Mouse (Mus musculus) ES-E14 (cell line): ENCODE measurements around the gene Amigo1. TPM values are rescaled to one million over a fixed set of nuclear protein-coding genes. Genes with fewer than 3 reads are reported as not detected.

ENCODE experiments used
- DNase-seq: peaks from one replicate; pipeline ENCODE4 v3.0.0-alpha.2; 2013; ENCODE audit warnings: low read depth, low spot score
- H3K27ac ChIP-seq: 2 replicates; pipeline ENCODE4 v1.5.1; 2012; ENCODE audit warnings: low read depth, mild to moderate bottlenecking, low read length, moderate library complexity, mixed read lengths; ENCODE audit not compliant: poor library complexity, insufficient read depth, severe bottlenecking
- H3K36me3 ChIP-seq: 2 replicates; pipeline ENCODE4 v1.6.1; 2012; ENCODE audit warnings: mild to moderate bottlenecking, low read length, moderate library complexity, mixed read lengths; ENCODE audit not compliant: control insufficient read depth, poor library complexity, insufficient read depth, severe bottlenecking
- H3K4me1 ChIP-seq, 2 experiments: fragments of 150-350 bp in 1 of 2; sonication (generic) in 1 of 2; 2 replicates each; pipeline ENCODE4 v1.6.1; 2012; ENCODE audit warnings: low read length in 2 of 2, mild to moderate bottlenecking in 1 of 2, mixed read lengths in 1 of 2; ENCODE audit not compliant: control insufficient read depth in 2 of 2, insufficient read depth in 2 of 2, poor library complexity in 1 of 2
- H3K4me3 ChIP-seq, 2 experiments: fragments of 150-350 bp in 1 of 2; sonication (generic) in 1 of 2; 2 replicates each; pipeline ENCODE4 v1.5.1; 2012; ENCODE audit warnings: low read length in 2 of 2, low read depth in 1 of 2, mild to moderate bottlenecking in 1 of 2, mixed read lengths in 1 of 2; ENCODE audit not compliant: insufficient read depth in 1 of 2, poor library complexity in 1 of 2, severe bottlenecking in 1 of 2
- H3K9ac ChIP-seq: 2 replicates; pipeline ENCODE4 v1.6.1; 2012; ENCODE audit warnings: low read depth, mild to moderate bottlenecking, low read length, mixed read lengths; ENCODE audit not compliant: poor library complexity, insufficient read depth, severe bottlenecking
- H3K9me3 ChIP-seq: fragments of 150-350 bp; sonication (generic); 2 replicates; pipeline ENCODE4 v1.6.1; 2012; ENCODE audit warnings: low read depth, mild to moderate bottlenecking, low read length; ENCODE audit not compliant: control insufficient read depth, insufficient read depth
- CHD2 ChIP-seq: IDR thresholded peaks from 2 replicates; pipeline ENCODE4 v1.6.1; 2014; ENCODE audit warnings: mild to moderate bottlenecking, low read depth, low read length, inconsistent platforms
- HCFC1 ChIP-seq: IDR thresholded peaks from 2 replicates; pipeline ENCODE4 v1.6.1; 2012; ENCODE audit warnings: low read length, inconsistent platforms, borderline replicate concordance; ENCODE audit not compliant: insufficient read depth
- MAFK ChIP-seq: IDR thresholded peaks from 2 replicates; pipeline ENCODE4 v1.6.1; 2014; ENCODE audit warnings: mild to moderate bottlenecking, low read depth, low read length, inconsistent platforms; ENCODE audit not compliant: insufficient read depth
- ZC3H11A ChIP-seq: IDR thresholded peaks from 2 replicates; pipeline ENCODE4 v1.6.1; 2012; ENCODE audit warnings: low read depth, mild to moderate bottlenecking, inconsistent platforms, low read length, borderline replicate concordance
- ZNF384 ChIP-seq: IDR thresholded peaks from 2 replicates; pipeline ENCODE4 v1.6.1; 2012; ENCODE audit warnings: low read depth, low read length, inconsistent platforms
- in situ Hi-C, 2 experiments: fragments of 600-800 bp; cut with MboI; formaldehyde crosslinking; loops; one replicate each; pipeline ENCODE4 v1.15.1; 2025; ENCODE audit warnings: low sequenced_read_pairs in 2 of 2, inconsistent platforms in 1 of 2; ENCODE audit not compliant: unreplicated experiment in 2 of 2
- total RNA-seq: library from RNA; depleted of rRNA; stranded (reverse); fragments of 300-350 nt; gene quantifications from 2 replicates; pipeline ENCODE4 v1.2.3, GENCODE M21; 2012

Gene Amigo1
- total RNA-seq, 1 experiment = 2.1 TPM

DNA sequence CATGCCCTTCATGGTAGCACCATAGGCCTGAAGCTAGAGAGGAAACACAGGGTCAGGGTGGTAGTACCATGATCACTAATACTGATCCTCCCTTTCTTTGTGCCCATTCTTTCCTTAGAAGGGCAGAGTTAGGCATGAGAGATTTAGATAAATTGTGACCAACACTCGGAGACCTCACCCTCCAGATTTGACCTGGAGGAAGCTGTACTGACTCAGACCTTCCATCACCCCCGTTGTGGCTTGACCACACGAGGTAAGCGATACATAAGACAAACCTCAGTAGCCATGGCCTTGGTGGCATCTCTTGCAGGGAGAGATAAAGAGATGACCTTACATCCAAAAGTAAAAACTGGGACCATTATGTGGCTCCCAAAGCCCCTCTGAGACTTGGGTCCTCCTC, 9.2 kb downstream of the Amigo1 start:
- Histone ChIP-seq H3K36me3 (no peaks in the 10 kb centered on the region), H3K4me1 (peaks cover 2 to 10% of the 10 kb centered on the region in 2 experiments; a peak in 3 of 4 replicates), H3K27ac (no peak overlapping the region), H3K9me3 (no peaks in the 10 kb centered on the region), H3K4me3 (no peak overlapping the region), H3K9ac (no peak overlapping the region)
- in situ Hi-C loops = no loop called here
- no peak for DNase-seq
- TF ChIP-seq ZC3H11A = no peak
- TF ChIP-seq HCFC1 = no peak
- no peak for TF ChIP-seq CHD2
- no peak for TF ChIP-seq MAFK
- no peak for TF ChIP-seq ZNF384

DNA sequence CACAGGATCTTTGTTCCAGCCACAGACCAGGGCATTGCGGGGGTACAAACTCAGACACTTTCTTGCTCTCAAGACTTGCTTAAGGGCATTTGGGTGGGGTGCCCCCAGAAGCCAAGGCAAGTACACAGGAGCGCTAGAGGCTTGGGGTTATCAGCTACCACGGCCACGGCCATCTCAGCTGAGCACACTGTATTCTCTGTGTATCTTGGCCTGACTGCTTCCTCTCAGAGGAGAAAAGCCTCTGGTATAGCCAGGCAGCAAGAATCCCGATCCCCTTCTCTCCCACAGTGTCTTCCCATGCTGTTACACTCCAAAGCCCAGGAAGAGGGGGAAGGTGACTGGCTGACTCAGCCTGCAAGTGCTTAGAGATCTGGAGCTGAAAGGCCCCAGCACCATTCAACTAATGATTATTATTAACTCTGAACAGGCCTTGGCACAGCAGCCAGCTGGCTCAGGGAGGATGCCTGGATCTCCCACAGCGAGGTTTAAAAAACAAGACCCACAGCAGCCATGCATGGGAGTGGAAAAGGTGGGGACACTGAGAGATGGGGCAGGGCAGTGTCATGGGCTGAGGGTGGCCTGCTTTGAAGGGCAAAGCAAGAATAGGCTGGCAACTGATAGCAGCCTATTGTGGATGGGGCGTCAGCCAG, 9.9 kb downstream of the Amigo1 start:
- no peak overlapping the region for H3K9ac ChIP-seq
- TF ChIP-seq ZNF384 (no peak), ZC3H11A (no peak), HCFC1 (no peak), CHD2 (no peak), MAFK (no peak)
- H3K36me3 ChIP-seq = no peaks in the 10 kb centered on the region
- DNase-seq = no peak
- peaks cover 2 to 10% of the 10 kb centered on the region in 2 experiments; a peak in 3 of 4 replicates for H3K4me1 ChIP-seq
- in situ Hi-C loops = no loop called here
- no peak overlapping the region for H3K4me3 ChIP-seq
- no peak overlapping the region for H3K27ac ChIP-seq
- H3K9me3 ChIP-seq = no peaks in the 10 kb centered on the region

DNA sequence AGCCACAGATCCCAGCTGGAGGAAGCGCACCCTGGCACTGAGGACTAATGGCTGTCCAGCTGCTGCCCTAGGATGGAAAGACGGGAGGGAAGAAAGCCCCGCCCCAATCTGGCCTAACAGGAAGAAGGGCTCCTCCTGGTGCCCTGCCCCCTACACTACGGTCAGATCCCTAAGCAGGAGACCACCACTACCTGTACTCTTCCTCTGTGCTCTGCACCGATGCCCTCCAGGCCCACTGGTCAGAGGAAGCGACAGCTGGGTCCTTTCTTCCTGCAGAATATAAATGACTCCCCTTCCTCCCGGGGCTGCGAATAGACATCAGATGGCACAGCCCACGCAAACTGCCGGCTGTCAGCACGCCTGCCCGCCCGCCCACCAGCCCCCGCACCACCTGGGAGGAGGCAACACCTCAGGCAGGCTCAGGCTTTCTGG, 10.9 kb downstream of the Amigo1 start:
- H3K9me3 ChIP-seq = no peaks in the 10 kb centered on the region
- in situ Hi-C loops = no loop called here
- DNase-seq = no peak
- H3K4me3 ChIP-seq = peak overlapping the region in 1 of 2 experiments; percentile 17; a peak in 1 of 4 replicates
- 0 out of 2 replicates have a peak, but pooled peaks cover 2% of the 10 kb centered on the region for H3K36me3 ChIP-seq
- peak overlapping the region; percentile 18; the same call in 1 of the 2 replicates for H3K9ac ChIP-seq
- peaks cover 2 to 10% of the 10 kb centered on the region in 2 experiments; a peak in 3 of 4 replicates for H3K4me1 ChIP-seq
- TF ChIP-seq ZNF384 (no peak), ZC3H11A (no peak), CHD2 (no peak), MAFK (no peak), HCFC1 (no peak)
- H3K27ac ChIP-seq = no peak overlapping the region

DNA sequence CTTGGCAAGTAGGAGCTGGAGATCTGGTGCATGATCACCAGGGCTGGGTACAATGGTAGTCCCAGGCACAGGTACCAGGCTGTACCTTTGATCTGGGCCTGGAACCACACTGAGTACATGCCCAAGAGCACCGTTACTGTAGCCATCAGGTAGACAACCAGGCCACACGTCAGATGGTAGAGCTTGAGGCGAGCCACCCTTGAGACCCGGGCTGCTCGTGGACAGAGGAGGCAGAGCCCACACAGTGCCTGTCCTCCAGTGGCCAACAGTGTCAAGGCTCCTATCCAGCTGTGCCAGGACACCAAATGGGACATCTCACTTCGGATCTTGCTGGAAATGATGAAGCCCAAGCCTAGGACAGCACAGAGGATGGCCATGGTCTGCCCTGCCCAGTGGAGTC, 13.1 kb downstream of the Amigo1 start:
- no peak for DNase-seq
- in situ Hi-C loops = no loop called here
- Histone ChIP-seq H3K9ac (no peak overlapping the region), H3K27ac (no peak overlapping the region), H3K9me3 (no peaks in the 10 kb centered on the region), H3K36me3 (peaks cover 8% of the 10 kb centered on the region; the same call in 1 of the 2 replicates), H3K4me1 (peaks cover 2 to 13% of the 10 kb centered on the region in 2 experiments; a peak in 3 of 4 replicates), H3K4me3 (no peak overlapping the region)
- no peak for TF ChIP-seq ZNF384
- no peak for TF ChIP-seq HCFC1
- no peak for TF ChIP-seq MAFK
- TF ChIP-seq ZC3H11A = no peak
- TF ChIP-seq CHD2 = no peak
